20 mouse cellular contexts compared by ENCODE assay signal in genomic region chr9:122110921-122111320, GRCm38 (mm10). TPM values are rescaled to one million over a fixed set of nuclear protein-coding genes. Genes with fewer than 3 reads are reported as not detected.
A peak's percentile ranks its signal among the peaks of the same experiment; 100 is the strongest.
DNase-seq lines count a peak whose midpoint lies in the region; ATAC-seq and TF ChIP-seq lines count a peak whose summit lies in the region.
"Had no signal": no experiment of that assay in that cellular context is flagged by ENCODE, and none has a peak within 500 bp of the region (broad histone marks: within the 10 kb centered on the region; RNA-seq: fewer than 3 reads in every experiment).

No protein-coding gene starts in this region.

- H3K4me3 ChIP-seq in heart, embryonic 10.5 days, result no peak overlapping the region
- H3K4me3 ChIP-seq in layer of hippocampus, adult 2 months, result no peak overlapping the region
- no peak overlapping the region for H3K4me3 ChIP-seq in lung, embryonic 16.5 days (ENCODE audit: low read length)
- H3K4me3 ChIP-seq: forebrain, embryonic 15.5 days; heart, embryonic 15.5 days; hindbrain, embryonic 13.5 days had no signal

- no peak for TF ChIP-seq CTCF in layer of hippocampus, adult 2 months (conservative IDR thresholded peaks at IDR 0.05)

- no peak overlapping the region for H3K9ac ChIP-seq in lung, embryonic 16.5 days (ENCODE audit: low read length)
- H3K9ac ChIP-seq: forebrain, embryonic 15.5 days; heart, embryonic 15.5 days; hindbrain, embryonic 13.5 days had no signal

- H3K4me2 ChIP-seq in lung, embryonic 16.5 days (ENCODE audit: low read depth, low read length), result no peak overlapping the region
- H3K4me2 ChIP-seq: forebrain, embryonic 15.5 days; heart, embryonic 11.5 days; heart, embryonic 15.5 days; hindbrain, embryonic 13.5 days had no signal

- H3K36me3 ChIP-seq in heart, embryonic 10.5 days, result no peaks in the 10 kb centered on the region
- H3K36me3 ChIP-seq in lung, embryonic 16.5 days (ENCODE audit: control insufficient read depth, insufficient read depth, low read length), result no peaks in the 10 kb centered on the region
- H3K36me3 ChIP-seq: forebrain, embryonic 15.5 days; heart, embryonic 15.5 days; hindbrain, embryonic 13.5 days had no signal

- peaks cover 17% of the 10 kb centered on the region for H3K4me1 ChIP-seq in heart, embryonic 10.5 days
- peaks cover 10% of the 10 kb centered on the region; the same call in 1 of the 2 replicates for H3K4me1 ChIP-seq in lung, embryonic 16.5 days (replicated peaks; ENCODE audit: control insufficient read depth, insufficient read depth, low read length)
- H3K4me1 ChIP-seq: forebrain, embryonic 15.5 days had no signal

- ATAC-seq in lung, embryonic 16.5 days (ENCODE audit: low read depth), result no peak
- ATAC-seq: activated CD4-positive, CD25-positive, alpha-beta regulatory T cell, adult 4 months; forebrain, embryonic 15.5 days; hindbrain, postnatal 0 days; Patski had no signal

- WGBS in heart, embryonic 10.5 days, result 74% methylated on average over 5 of the region's 5 CpGs
- WGBS in lung, embryonic 16.5 days, result 78% methylated on average over 5 of the region's 5 CpGs

- DNase-seq in heart, adult 11 months, result peak; percentile 93
- no peak for DNase-seq in heart, embryonic 10.5 days (ENCODE audit: low spot score)
- DNase-seq in layer of hippocampus, adult 2 months (ENCODE audit: low spot score in 2 of 2), result no peak
- no peak for DNase-seq in layer of hippocampus, adult 18-20 months (ENCODE audit: low spot score in 2 of 2)
- DNase-seq in lung, postnatal 4 days, result no peak
- no peak for DNase-seq in spleen, postnatal 14 days (ENCODE audit: low spot score in 2 of 2)
- DNase-seq: adrenal gland, postnatal 14 days; cerebellum, adult 18-20 months; cerebellum, adult 9-11 months; cerebellum, postnatal 36 days; gastrocnemius, postnatal 10 days; heart, postnatal 14 days had no signal

- H3K9me3 ChIP-seq in heart, embryonic 10.5 days, result no peaks in the 10 kb centered on the region
- H3K9me3 ChIP-seq in lung, embryonic 16.5 days (ENCODE audit: control insufficient read depth, low read length), result no peaks in the 10 kb centered on the region
- H3K9me3 ChIP-seq: forebrain, embryonic 15.5 days; heart, embryonic 15.5 days; hindbrain, embryonic 13.5 days had no signal

- no peak overlapping the region for H3K27ac ChIP-seq in heart, embryonic 10.5 days
- H3K27ac ChIP-seq in layer of hippocampus, adult 2 months, result peak overlapping the region; percentile 74; the same call in 1 of the 2 replicates
- H3K27ac ChIP-seq in lung, embryonic 16.5 days (ENCODE audit: low read length), result peak overlapping the region; percentile 93
- H3K27ac ChIP-seq: forebrain, embryonic 15.5 days; hindbrain, embryonic 13.5 days had no signal

- H3K27me3 ChIP-seq in heart, embryonic 10.5 days (ENCODE audit: insufficient read depth, poor library complexity, severe bottlenecking), result 0 out of 2 replicates have a peak, but pooled peaks cover 11% of the 10 kb centered on the region
- no peaks in the 10 kb centered on the region for H3K27me3 ChIP-seq in lung, embryonic 16.5 days (ENCODE audit: control insufficient read depth, insufficient read depth, low read depth, low read length)
- H3K27me3 ChIP-seq: forebrain, embryonic 15.5 days; heart, embryonic 15.5 days; hindbrain, embryonic 13.5 days had no signal

RNA-seq across cellular contexts. Expression of gene Snrk, which starts 6.1 kb away (rescaled TPM):
- polyA plus RNA-seq in heart, embryonic 10.5 days (2016; fragmentation: Nextera tagmentation; extraction: Ambion mirVana), result 39.3 and 54.0 TPM in 2 replicates
- 100 to 1,000 TPM; 103 to 105 TPM for total RNA-seq in layer of hippocampus, adult 2 months (2021)
- total RNA-seq in layer of hippocampus, adult 18-20 months (2021), result 100 to 1,000 TPM; 105 to 116 TPM
- 93.3 and 96.3 TPM in 2 replicates for polyA plus RNA-seq in lung, embryonic 16.5 days (2015; fragmentation: Nextera tagmentation; extraction: Ambion mirVana)
